Mouse (Mus musculus): Measurements from ENCODE around the gene Pde6g. TPM values are rescaled to one million over a fixed set of nuclear protein-coding genes. Genes with fewer than 3 reads are reported as not detected.

Gene Pde6g
- total and polyA plus RNA-seq, 3 experiments = 0.35 to 0.84 TPM; not detected in 1

DNA sequence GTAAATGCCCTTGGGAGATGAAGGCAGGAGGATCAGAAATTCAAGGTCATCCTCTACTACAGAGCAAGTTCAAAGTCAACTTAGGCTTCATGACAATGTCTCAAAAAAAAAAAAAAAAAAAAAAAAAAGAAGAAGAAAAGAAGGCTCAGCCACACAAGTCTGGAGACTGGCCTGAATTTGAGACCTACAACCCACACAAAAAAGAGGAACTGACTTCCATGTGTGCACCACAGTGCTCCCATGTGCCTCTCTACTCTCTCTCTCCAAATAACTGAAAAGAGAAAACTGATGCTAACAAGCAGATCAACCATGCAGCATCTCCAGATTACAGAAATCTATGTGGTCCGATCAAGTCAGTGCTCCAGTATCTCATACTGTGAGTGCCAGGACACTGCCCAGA, 48.5 kb downstream of the Pde6g start (continued):
- TF ChIP-seq TBP (IDR thresholded peaks at IDR 0.05; ENCODE audit: low read depth, low read length) = peak; percentile 52; the same call in 1 of the 2 replicates
- TF ChIP-seq MYC (IDR thresholded peaks at IDR 0.05; ENCODE audit: low read depth, low read length) = peak; percentile 100
- TF ChIP-seq CHD2 (IDR thresholded peaks at IDR 0.05; ENCODE audit: low read length) = no peak
- TF ChIP-seq NELFE (IDR thresholded peaks at IDR 0.05; ENCODE audit: low read depth, low read length) = no peak
- TF ChIP-seq ETS1 (IDR thresholded peaks at IDR 0.05; ENCODE audit: low read depth, low read length) = peak; percentile 78; the same call in 1 of the 2 replicates
- TF ChIP-seq MAFK (IDR thresholded peaks at IDR 0.05; ENCODE audit: borderline replicate concordance, low read depth, low read length) = no peak
- no peak for TF ChIP-seq USF2 (IDR thresholded peaks at IDR 0.05; ENCODE audit: borderline replicate concordance in 1 of 2, insufficient read depth in 1 of 2, low read depth in 1 of 2, low read length in 2 of 2)

DNA sequence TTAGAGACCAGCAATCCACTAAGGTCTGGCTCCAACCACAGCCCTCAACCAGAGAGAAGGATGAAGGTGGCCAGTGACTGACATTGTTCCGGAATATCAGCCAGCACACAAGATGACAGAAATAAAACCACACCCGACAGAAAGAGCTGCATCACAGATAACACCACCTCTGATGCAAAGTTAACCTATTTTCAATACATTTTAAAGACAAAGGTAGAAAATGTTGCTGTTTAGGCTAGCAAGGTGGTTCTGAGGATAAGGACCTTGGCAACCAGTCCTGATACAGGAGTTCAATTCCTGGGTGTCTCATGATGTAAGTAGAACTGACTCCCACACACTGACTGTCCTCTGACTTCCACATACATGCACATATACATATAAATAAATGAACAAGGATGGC, 54.0 kb downstream of the Pde6g start:
- Histone ChIP-seq H3K27me3 (ENCODE audit: control insufficient read depth in 1 of 2, insufficient read depth in 2 of 2, low read length in 2 of 2) (no peaks in the 10 kb centered on the region), H3K9ac (ENCODE audit: control insufficient read depth, low read depth, low read length, poor library complexity, severe bottlenecking) (no peak overlapping the region), H3K4me1 (ENCODE audit: control insufficient read depth in 1 of 2, insufficient read depth in 2 of 2, low read length in 2 of 2) (peaks cover 10 to 20% of the 10 kb centered on the region in 2 experiments; a peak in 3 of 4 replicates), H3K4me3 (ENCODE audit: control insufficient read depth in 1 of 2, insufficient read depth in 1 of 2, low read depth in 2 of 2, low read length in 2 of 2) (no peak overlapping the region), H3K36me3 (ENCODE audit: control insufficient read depth in 1 of 2, insufficient read depth in 2 of 2, low read length in 2 of 2) (peaks cover 27 to 47% of the 10 kb centered on the region in 2 experiments), H3K79me2 (ENCODE audit: control insufficient read depth, insufficient read depth, low read length, poor library complexity) (peaks cover 2% of the 10 kb centered on the region), H3K9me3 (replicated peaks; ENCODE audit: insufficient read depth, low read length) (no peaks in the 10 kb centered on the region), H3K27ac (ENCODE audit: control insufficient read depth, low read depth, low read length) (peak overlapping the region; percentile 40)
- TF ChIP-seq MYC (IDR thresholded peaks at IDR 0.05; ENCODE audit: low read depth, low read length) = no peak
- peak; percentile 30 to 60; a peak in 3 of 4 replicates for TF ChIP-seq EP300 (IDR thresholded peaks at IDR 0.05; ENCODE audit: low read depth in 1 of 2, low read length in 2 of 2)
- no peak for TF ChIP-seq SIN3A (IDR thresholded peaks at IDR 0.05; ENCODE audit: low read length)
- TF ChIP-seq TCF12 (IDR thresholded peaks at IDR 0.05; ENCODE audit: low read depth, low read length) = peak; percentile 37; the same call in 1 of the 2 replicates
- peak; percentile 37; the same call in 1 of the 2 replicates for TF ChIP-seq GATA1 (IDR thresholded peaks at IDR 0.05; ENCODE audit: low read depth, low read length)
- TF ChIP-seq CHD1 (IDR thresholded peaks at IDR 0.05; ENCODE audit: low read depth, low read length) = no peak
- TF ChIP-seq MEF2A (IDR thresholded peaks at IDR 0.05; ENCODE audit: extremely low read depth, insufficient replicate concordance, low read depth, low read length, poor library complexity, severe bottlenecking) = no peak
- peak; percentile 64 for TF ChIP-seq TAL1 (IDR thresholded peaks at IDR 0.05; ENCODE audit: low read length)
- peak; percentile 51 for DNase-seq (ENCODE audit: low read depth, low spot score)

Other genes with a start within 250 kb of the Pde6g start
- gene Bahcc1, start 220.6 kb downstream of the Pde6g start, total RNA-seq (2012; rRNA removed) = 0.03 and 0.04 TPM in 2 replicates
- gene Bahcc1, start 220.6 kb downstream of the Pde6g start, polyA plus RNA-seq (2012; ENCODE audit: insufficient read depth in 1 of 2, insufficient read length in 2 of 2, low read depth in 1 of 2, low replicate concordance in 2 of 2, missing spikeins in 1 of 2) = under 1 TPM in 1 of 2 experiments, not detected in 1; 0.26 TPM
- gene Actg1, start 105.0 kb downstream of the Pde6g start, total RNA-seq (2012; rRNA removed) = 1,328 and 1,871 TPM in 2 replicates
- gene Actg1, start 105.0 kb downstream of the Pde6g start, polyA plus RNA-seq (2012; ENCODE audit: insufficient read depth in 1 of 2, insufficient read length in 2 of 2, low read depth in 1 of 2, low replicate concordance in 2 of 2, missing spikeins in 1 of 2) = 1,000 to 10,000 TPM in 1 of 2 experiments, 100 to 1,000 TPM in 1; 899 to 1,784 TPM
- 0.29 and 0.62 TPM in 2 replicates for gene Fscn2, start 92.0 kb downstream of the Pde6g start, total RNA-seq (2012; rRNA removed)
- under 1 TPM in 1 of 2 experiments, not detected in 1; 0.61 TPM for gene Fscn2, start 92.0 kb downstream of the Pde6g start, polyA plus RNA-seq (2012; ENCODE audit: insufficient read depth in 1 of 2, insufficient read length in 2 of 2, low read depth in 1 of 2, low replicate concordance in 2 of 2, missing spikeins in 1 of 2)
- 34.9 and 45.7 TPM in 2 replicates for gene Faap100, start 74.7 kb downstream of the Pde6g start, total RNA-seq (2012; rRNA removed)
- gene Faap100, start 74.7 kb downstream of the Pde6g start, polyA plus RNA-seq (2012; ENCODE audit: insufficient read depth in 1 of 2, insufficient read length in 2 of 2, low read depth in 1 of 2, low replicate concordance in 2 of 2, missing spikeins in 1 of 2) = 10 to 100 TPM in 1 of 2 experiments, not detected in 1; 27.1 TPM
- gene Nploc4, start 15.8 kb downstream of the Pde6g start, total RNA-seq (2012; rRNA removed) = 77.4 and 88.3 TPM in 2 replicates
- 100 to 1,000 TPM; 117 to 352 TPM for gene Nploc4, start 15.8 kb downstream of the Pde6g start, polyA plus RNA-seq (2012; ENCODE audit: insufficient read depth in 1 of 2, insufficient read length in 2 of 2, low read depth in 1 of 2, low replicate concordance in 2 of 2, missing spikeins in 1 of 2)
- 0.20 and 0.65 TPM in 2 replicates for gene Tspan10, start 10.9 kb downstream of the Pde6g start, total RNA-seq (2012; rRNA removed)
- under 1 TPM in 1 of 2 experiments, not detected in 1; 0.29 TPM for gene Tspan10, start 10.9 kb downstream of the Pde6g start, polyA plus RNA-seq (2012; ENCODE audit: insufficient read depth in 1 of 2, insufficient read length in 2 of 2, low read depth in 1 of 2, low replicate concordance in 2 of 2, missing spikeins in 1 of 2)
- 15.9 and 17.6 TPM in 2 replicates for gene Oxld1, start 4.6 kb upstream of the Pde6g start, total RNA-seq (2012; rRNA removed)
- 10 to 100 TPM in 1 of 2 experiments, not detected in 1; 17.5 TPM for gene Oxld1, start 4.6 kb upstream of the Pde6g start, polyA plus RNA-seq (2012; ENCODE audit: insufficient read depth in 1 of 2, insufficient read length in 2 of 2, low read depth in 1 of 2, low replicate concordance in 2 of 2, missing spikeins in 1 of 2)
- 66.1 and 104 TPM in 2 replicates for gene Ccdc137, start 4.6 kb upstream of the Pde6g start, total RNA-seq (2012; rRNA removed)
- 100 to 1,000 TPM in 1 of 2 experiments, not detected in 1; 116 TPM for gene Ccdc137, start 4.6 kb upstream of the Pde6g start, polyA plus RNA-seq (2012; ENCODE audit: insufficient read depth in 1 of 2, insufficient read length in 2 of 2, low read depth in 1 of 2, low replicate concordance in 2 of 2, missing spikeins in 1 of 2)
- 19.8 and 20.8 TPM in 2 replicates for gene Arl16, start 14.1 kb upstream of the Pde6g start, total RNA-seq (2012; rRNA removed)
- gene Arl16, start 14.1 kb upstream of the Pde6g start, polyA plus RNA-seq (2012; ENCODE audit: insufficient read depth in 1 of 2, insufficient read length in 2 of 2, low read depth in 1 of 2, low replicate concordance in 2 of 2, missing spikeins in 1 of 2) = 10 to 100 TPM in 1 of 2 experiments, not detected in 1; 20.0 TPM
- 401 and 457 TPM in 2 replicates for gene Mrpl12, start 31.1 kb upstream of the Pde6g start, total RNA-seq (2012; rRNA removed)
- gene Mrpl12, start 31.1 kb upstream of the Pde6g start, polyA plus RNA-seq (2012; ENCODE audit: insufficient read depth in 1 of 2, insufficient read length in 2 of 2, low read depth in 1 of 2, low replicate concordance in 2 of 2, missing spikeins in 1 of 2) = 100 to 1,000 TPM; 374 to 461 TPM
- 40.4 and 52.0 TPM in 2 replicates for gene Slc25a10, start 38.3 kb upstream of the Pde6g start, total RNA-seq (2012; rRNA removed)
- 10 to 100 TPM in 1 of 2 experiments, not detected in 1; 53.6 TPM for gene Slc25a10, start 38.3 kb upstream of the Pde6g start, polyA plus RNA-seq (2012; ENCODE audit: insufficient read depth in 1 of 2, insufficient read length in 2 of 2, low read depth in 1 of 2, low replicate concordance in 2 of 2, missing spikeins in 1 of 2)
- gene Gcgr, start 77.2 kb upstream of the Pde6g start, total RNA-seq (2012; rRNA removed) = not detected in 2 replicates
- not detected for gene Gcgr, start 77.2 kb upstream of the Pde6g start, polyA plus RNA-seq (2012; ENCODE audit: insufficient read depth in 1 of 2, insufficient read length in 2 of 2, low read depth in 1 of 2, low replicate concordance in 2 of 2, missing spikeins in 1 of 2)
- gene Mcrip1, start 96.2 kb upstream of the Pde6g start, total RNA-seq (2012; rRNA removed) = 27.2 and 36.6 TPM in 2 replicates
- 10 to 100 TPM in 1 of 2 experiments, not detected in 1; 83.5 TPM for gene Mcrip1, start 96.2 kb upstream of the Pde6g start, polyA plus RNA-seq (2012; ENCODE audit: insufficient read depth in 1 of 2, insufficient read length in 2 of 2, low read depth in 1 of 2, low replicate concordance in 2 of 2, missing spikeins in 1 of 2)
- gene Ppp1r27, start 97.6 kb upstream of the Pde6g start, total RNA-seq (2012; rRNA removed) = not detected in 2 replicates
- gene Ppp1r27, start 97.6 kb upstream of the Pde6g start, polyA plus RNA-seq (2012; ENCODE audit: insufficient read depth in 1 of 2, insufficient read length in 2 of 2, low read depth in 1 of 2, low replicate concordance in 2 of 2, missing spikeins in 1 of 2) = not detected
- 625 and 639 TPM in 2 replicates for gene P4hb, start 119.8 kb upstream of the Pde6g start, total RNA-seq (2012; rRNA removed)
- 1,000 to 10,000 TPM in 1 of 2 experiments, 100 to 1,000 TPM in 1; 563 to 1,152 TPM for gene P4hb, start 119.8 kb upstream of the Pde6g start, polyA plus RNA-seq (2012; ENCODE audit: insufficient read depth in 1 of 2, insufficient read length in 2 of 2, low read depth in 1 of 2, low replicate concordance in 2 of 2, missing spikeins in 1 of 2)
- 364 and 367 TPM in 2 replicates for gene Arhgdia, start 128.1 kb upstream of the Pde6g start, total RNA-seq (2012; rRNA removed)
- gene Arhgdia, start 128.1 kb upstream of the Pde6g start, polyA plus RNA-seq (2012; ENCODE audit: insufficient read depth in 1 of 2, insufficient read length in 2 of 2, low read depth in 1 of 2, low replicate concordance in 2 of 2, missing spikeins in 1 of 2) = 100 to 1,000 TPM; 601 to 821 TPM
- 1,072 and 1,078 TPM in 2 replicates for gene Alyref, start 144.9 kb upstream of the Pde6g start, total RNA-seq (2012; rRNA removed)
- 100 to 1,000 TPM in 1 of 2 experiments, not detected in 1; 600 TPM for gene Alyref, start 144.9 kb upstream of the Pde6g start, polyA plus RNA-seq (2012; ENCODE audit: insufficient read depth in 1 of 2, insufficient read length in 2 of 2, low read depth in 1 of 2, low replicate concordance in 2 of 2, missing spikeins in 1 of 2)
- gene Anapc11, start 144.9 kb upstream of the Pde6g start, total RNA-seq (2012; rRNA removed) = 97.3 and 130 TPM in 2 replicates
- gene Anapc11, start 144.9 kb upstream of the Pde6g start, polyA plus RNA-seq (2012; ENCODE audit: insufficient read depth in 1 of 2, insufficient read length in 2 of 2, low read depth in 1 of 2, low replicate concordance in 2 of 2, missing spikeins in 1 of 2) = 100 to 1,000 TPM in 1 of 2 experiments, not detected in 1; 120 TPM
- 0.27 and 0.62 TPM in 2 replicates for gene Npb, start 155.0 kb upstream of the Pde6g start, total RNA-seq (2012; rRNA removed)
- gene Npb, start 155.0 kb upstream of the Pde6g start, polyA plus RNA-seq (2012; ENCODE audit: insufficient read depth in 1 of 2, insufficient read length in 2 of 2, low read depth in 1 of 2, low replicate concordance in 2 of 2, missing spikeins in 1 of 2) = 1 to 10 TPM in 1 of 2 experiments, not detected in 1; 1.7 TPM
- 71.8 and 86.7 TPM in 2 replicates for gene Pcyt2, start 164.4 kb upstream of the Pde6g start, total RNA-seq (2012; rRNA removed)
- 10 to 100 TPM in 1 of 2 experiments, not detected in 1; 87.3 TPM for gene Pcyt2, start 164.4 kb upstream of the Pde6g start, polyA plus RNA-seq (2012; ENCODE audit: insufficient read depth in 1 of 2, insufficient read length in 2 of 2, low read depth in 1 of 2, low replicate concordance in 2 of 2, missing spikeins in 1 of 2)
- 61.6 and 78.2 TPM in 2 replicates for gene Sirt7, start 171.7 kb upstream of the Pde6g start, total RNA-seq (2012; rRNA removed)
- gene Sirt7, start 171.7 kb upstream of the Pde6g start, polyA plus RNA-seq (2012; ENCODE audit: insufficient read depth in 1 of 2, insufficient read length in 2 of 2, low read depth in 1 of 2, low replicate concordance in 2 of 2, missing spikeins in 1 of 2) = 10 to 100 TPM in 1 of 2 experiments, not detected in 1; 72.3 TPM
- gene Mafg, start 180.1 kb upstream of the Pde6g start, total RNA-seq (2012; rRNA removed) = 26.5 and 29.7 TPM in 2 replicates
- gene Mafg, start 180.1 kb upstream of the Pde6g start, polyA plus RNA-seq (2012; ENCODE audit: insufficient read depth in 1 of 2, insufficient read length in 2 of 2, low read depth in 1 of 2, low replicate concordance in 2 of 2, missing spikeins in 1 of 2) = 100 to 1,000 TPM in 1 of 2 experiments, 10 to 100 TPM in 1; 54.0 to 113 TPM
- gene Pycr1, start 190.3 kb upstream of the Pde6g start, total RNA-seq (2012; rRNA removed) = 2.6 and 7.1 TPM in 2 replicates
- 10 to 100 TPM in 1 of 2 experiments, not detected in 1; 15.3 TPM for gene Pycr1, start 190.3 kb upstream of the Pde6g start, polyA plus RNA-seq (2012; ENCODE audit: insufficient read depth in 1 of 2, insufficient read length in 2 of 2, low read depth in 1 of 2, low replicate concordance in 2 of 2, missing spikeins in 1 of 2)
- gene Myadml2, start 194.7 kb upstream of the Pde6g start, total RNA-seq (2012; rRNA removed) = not detected in 2 replicates
- gene Myadml2, start 194.7 kb upstream of the Pde6g start, polyA plus RNA-seq (2012; ENCODE audit: insufficient read depth in 1 of 2, insufficient read length in 2 of 2, low read depth in 1 of 2, low replicate concordance in 2 of 2, missing spikeins in 1 of 2) = not detected
- not detected in 2 replicates for gene Notum, start 207.7 kb upstream of the Pde6g start, total RNA-seq (2012; rRNA removed)
- gene Notum, start 207.7 kb upstream of the Pde6g start, polyA plus RNA-seq (2012; ENCODE audit: insufficient read depth in 1 of 2, insufficient read length in 2 of 2, low read depth in 1 of 2, low replicate concordance in 2 of 2, missing spikeins in 1 of 2) = not detected
- gene Aspscr1, start 219.5 kb upstream of the Pde6g start, total RNA-seq (2012; rRNA removed) = 31.9 and 36.2 TPM in 2 replicates
- gene Aspscr1, start 219.5 kb upstream of the Pde6g start, polyA plus RNA-seq (2012; ENCODE audit: insufficient read depth in 1 of 2, insufficient read length in 2 of 2, low read depth in 1 of 2, low replicate concordance in 2 of 2, missing spikeins in 1 of 2) = 10 to 100 TPM in 1 of 2 experiments, not detected in 1; 72.5 TPM

Measured in MEL (cell line).